Mouse (Mus musculus) layer of hippocampus, adult 18-20 months (tissue): ENCODE measurements around the gene Arhgap20. TPM values are rescaled to one million over a fixed set of nuclear protein-coding genes. Genes with fewer than 3 reads are reported as not detected.
A peak's percentile ranks its signal among the peaks of the same experiment; 100 is the strongest.

Experiments
- DNase-seq, 2 experiments: peaks; one replicate each; pipeline ENCODE4 v3.0.0; 2022; ENCODE audit warnings: low spot score in 2 of 2
- long read RNA-seq: library from polyadenylated mRNA; stranded (forward); transcript quantifications from one replicate; pipeline ENCODE4 v2.0.0, GENCODE M21; 2021
- total RNA-seq, 2 experiments: library from RNA; stranded (reverse); gene quantifications; 2 replicates each; pipeline ENCODE4 v1.2.3; 2021

Gene Arhgap20
- 10 to 100 TPM; 53.1 to 58.4 TPM for total RNA-seq
- long read RNA-seq, full-length matches to known transcripts, result 11 of 26 reads
- long read RNA-seq, partial matches to known transcripts, result 5 of 26 reads
- long read RNA-seq, other reads (novel, unspliced or antisense), result 10 of 26 reads

GRCm38 (mm10) chr9:51764921-51765416, at the start of gene Arhgap20:
Arhgap20 (plus strand) TSS chr9:51765337.
- peak; percentile 89 to 91 for DNase-seq

- DNase-seq, result no peak
These were observed 46.3 kb upstream of the Arhgap20 start for GRCm38 (mm10) chr9:51718793-51719192.

DNA sequence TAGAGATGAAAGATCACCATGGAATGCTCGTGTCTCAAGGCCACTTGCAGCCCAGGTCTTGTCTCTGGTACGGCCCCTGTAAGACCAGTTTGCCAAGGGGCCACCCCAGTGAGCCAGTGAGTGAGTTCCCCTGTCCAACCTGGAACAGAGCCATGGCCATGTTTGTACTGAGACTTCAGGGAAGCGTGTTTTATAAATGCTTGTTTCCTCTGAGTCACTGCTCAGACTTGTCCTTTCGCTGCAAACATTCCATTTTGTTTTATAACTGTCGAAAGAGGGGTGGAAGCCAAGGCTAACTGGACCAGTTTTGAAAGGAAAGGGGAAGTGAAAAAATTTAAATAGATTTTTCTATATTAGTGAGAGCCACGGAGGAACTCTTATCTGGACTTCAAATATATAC, 37.2 kb upstream of the Arhgap20 start:
- no peak for DNase-seq

GRCm38 (mm10) chr9:51735180-51736034, 29.7 kb upstream of the Arhgap20 start:
- peak in 1 of 2 experiments; percentile 6 for DNase-seq

- DNase-seq, result peak; percentile 51 to 76
These were observed 28.3 kb upstream of the Arhgap20 start for GRCm38 (mm10) chr9:51736750-51737368.

GRCm38 (mm10) chr9:51738349-51738748, 26.8 kb upstream of the Arhgap20 start:
- no peak for DNase-seq

DNA sequence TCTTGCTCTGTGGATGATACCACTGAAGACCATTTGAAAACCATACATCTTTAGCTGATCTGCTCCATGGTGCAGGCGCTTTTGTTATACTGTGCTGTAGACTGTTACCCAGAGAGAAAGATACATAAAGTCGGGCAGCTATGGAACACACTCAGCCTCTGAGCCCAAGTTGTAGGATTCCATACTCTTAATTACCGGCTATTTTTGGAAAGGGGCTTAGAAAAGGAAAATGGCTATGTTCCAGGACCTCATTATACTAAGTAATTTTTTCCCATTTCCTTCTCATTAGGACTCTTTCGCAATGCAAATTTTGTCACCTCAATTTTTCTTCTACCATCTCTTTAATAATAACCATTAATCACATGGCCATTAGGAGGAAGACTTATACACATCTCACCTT, 25.3 kb upstream of the Arhgap20 start:
- DNase-seq, result no peak

GRCm38 (mm10) chr9:51750144-51750543, 15.0 kb upstream of the Arhgap20 start:
- no peak for DNase-seq

- no peak for DNase-seq
These were observed 4.1 kb upstream of the Arhgap20 start for GRCm38 (mm10) chr9:51761003-51761402.

GRCm38 (mm10) chr9:51764041-51764875, 879 bp upstream of the Arhgap20 start:
- DNase-seq, result peak in 1 of 2 experiments; percentile 62

DNA sequence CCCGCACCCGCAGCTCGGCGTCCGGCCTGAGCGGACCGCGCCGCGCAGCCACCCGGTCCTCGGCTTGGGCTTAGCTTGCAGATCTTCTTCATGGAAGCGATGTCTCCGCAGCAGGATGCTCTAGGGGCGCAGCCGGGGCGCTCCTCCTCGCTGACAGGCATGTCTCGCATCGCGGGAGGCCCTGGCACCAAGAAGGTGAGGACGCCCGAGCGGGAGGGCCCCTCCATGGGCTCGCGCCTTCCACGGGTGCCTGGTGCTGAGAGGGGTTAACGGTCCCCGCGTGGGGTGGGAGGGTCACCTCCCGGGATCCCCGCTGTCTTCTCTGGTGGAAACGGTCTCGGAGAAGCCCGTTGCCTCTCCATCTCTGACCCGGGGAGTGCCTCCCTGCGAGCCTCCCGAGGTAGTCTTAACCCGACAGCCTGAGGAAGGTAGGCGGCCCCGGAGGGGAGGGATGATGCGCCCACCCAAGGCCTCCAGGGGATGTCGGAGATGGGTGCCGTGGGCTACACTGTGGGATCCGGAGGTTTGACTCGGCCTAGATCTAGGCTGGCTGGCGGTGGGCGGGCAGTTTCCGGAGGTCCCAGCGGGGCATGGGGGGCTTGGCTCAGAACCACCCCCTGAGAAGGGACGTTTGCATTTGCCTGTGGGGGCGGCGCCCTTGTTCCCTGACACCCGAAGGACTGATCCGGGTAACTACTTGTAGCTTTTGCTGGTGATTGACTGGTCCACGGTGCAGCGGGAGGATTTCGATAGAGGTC, 459 bp downstream of the Arhgap20 start:
- peak; percentile 48 to 56 for DNase-seq

DNA sequence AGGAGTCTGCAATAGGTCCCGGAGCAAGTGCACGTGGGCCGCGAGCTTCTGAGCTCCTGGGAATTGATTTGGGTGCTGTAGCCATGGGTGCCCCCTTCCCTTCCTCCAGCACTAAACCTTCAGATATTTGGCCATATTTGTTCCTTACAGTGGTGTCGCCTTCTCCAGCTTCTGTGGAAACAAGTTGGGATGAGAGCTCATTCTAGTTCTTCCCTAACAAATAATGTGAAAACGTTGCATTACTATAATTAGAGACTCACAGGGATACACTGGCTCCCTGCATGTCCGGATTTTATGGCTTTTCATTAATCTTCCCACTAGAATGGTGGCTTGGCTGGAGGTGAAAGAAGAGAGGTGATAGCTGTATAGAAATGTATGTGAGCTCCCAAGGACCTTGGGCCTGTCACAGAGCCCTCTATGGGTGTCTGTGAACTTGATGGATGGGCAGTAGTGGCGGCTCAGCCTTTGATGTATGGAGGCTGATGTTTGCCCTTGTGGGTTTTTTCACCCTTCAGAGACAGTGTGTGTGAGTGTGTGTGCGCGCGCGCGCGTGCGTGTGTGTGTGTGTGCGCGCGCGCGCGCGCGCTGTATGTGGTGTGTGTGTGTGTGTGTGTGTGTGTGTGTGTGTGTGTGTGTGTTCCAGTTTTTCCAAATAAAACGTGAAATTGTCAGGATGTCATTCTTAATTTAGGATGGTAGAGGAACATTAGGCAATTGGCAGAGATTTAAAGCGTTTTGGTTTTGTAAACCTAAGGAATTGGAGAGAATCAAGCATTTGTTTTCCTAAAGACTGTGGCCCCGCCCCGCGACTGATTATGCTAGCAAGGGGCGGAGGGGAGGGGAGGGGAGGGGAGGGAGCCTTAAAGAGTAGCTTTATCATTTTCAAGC, 1.3 kb downstream of the Arhgap20 start:
- DNase-seq, result peak in 1 of 2 experiments; percentile 59

DNA sequence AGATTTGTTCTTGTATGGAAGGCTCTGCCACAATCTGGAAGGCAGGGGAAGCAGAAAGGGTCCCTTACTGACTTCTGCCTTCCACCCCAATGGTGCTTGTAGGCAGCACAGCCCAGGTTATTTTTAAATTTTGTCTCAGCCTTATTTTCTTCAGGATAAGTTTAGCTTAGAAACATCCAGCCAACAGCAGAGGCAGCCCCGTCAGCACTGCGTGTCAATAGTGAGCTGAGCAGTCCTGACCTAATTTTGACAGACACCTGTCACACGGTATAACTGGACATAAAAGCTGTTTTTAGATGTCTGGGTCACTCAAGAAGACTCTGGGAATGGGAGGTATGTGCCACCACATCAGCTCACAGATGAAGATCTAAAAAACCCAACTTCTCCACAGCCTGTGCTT, 9.1 kb downstream of the Arhgap20 start:
- DNase-seq, result no peak

- no peak for DNase-seq
These were observed 11.3 kb downstream of the Arhgap20 start for GRCm38 (mm10) chr9:51776459-51776858.

GRCm38 (mm10) chr9:51777180-51777579, 12.0 kb downstream of the Arhgap20 start:
- DNase-seq, result no peak

GRCm38 (mm10) chr9:51779232-51779631, 14.1 kb downstream of the Arhgap20 start:
- no peak for DNase-seq

DNA sequence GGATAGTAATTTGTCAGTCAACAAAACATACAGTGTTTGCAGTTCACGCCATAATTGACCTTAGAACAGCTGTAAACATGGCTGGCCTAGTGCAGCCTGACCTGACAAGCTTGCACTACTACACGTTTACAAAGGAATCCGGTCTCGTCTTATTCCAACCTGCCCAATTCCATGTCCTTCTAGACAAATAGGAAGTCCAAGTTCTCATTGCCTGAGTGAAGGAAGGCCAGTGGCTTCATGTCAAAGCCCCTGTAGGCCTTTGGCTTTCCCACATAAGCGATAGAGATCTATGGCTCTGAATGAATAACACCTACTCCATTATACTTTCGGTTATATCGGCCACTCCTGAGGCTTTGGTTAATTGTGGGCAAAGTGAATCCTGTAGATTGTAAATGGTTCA, 16.0 kb downstream of the Arhgap20 start:
- no peak for DNase-seq

GRCm38 (mm10) chr9:51787380-51787779, 22.2 kb downstream of the Arhgap20 start:
- peak in 1 of 2 experiments; percentile 21 for DNase-seq

DNA sequence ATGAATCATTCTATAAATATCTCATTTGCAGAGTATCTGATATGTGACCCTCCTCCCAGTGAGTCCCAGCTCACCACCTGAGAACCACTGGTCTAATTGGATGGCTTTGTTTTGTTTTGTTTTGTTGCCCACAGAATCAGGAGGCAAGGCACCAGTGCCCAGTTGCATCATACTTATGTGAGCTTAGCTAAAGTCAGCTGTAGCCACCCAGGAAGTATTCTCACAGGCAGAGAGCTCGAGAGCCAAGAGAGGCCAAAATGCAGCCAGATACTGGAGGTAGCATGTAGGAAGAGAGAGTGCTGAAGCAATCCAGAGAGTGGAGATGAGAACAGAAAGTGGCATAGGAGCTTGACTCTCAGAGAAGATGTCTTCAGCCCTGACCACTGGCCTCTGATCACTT, 23.3 kb downstream of the Arhgap20 start:
- DNase-seq, result no peak
